Mouse (Mus musculus) limb, embryonic 14.5 days (tissue): ENCODE data around the gene Anxa4. TPM values are rescaled to one million over a fixed set of nuclear protein-coding genes. Genes with fewer than 3 reads are reported as not detected.

Experiments
- ATAC-seq: fragments of 200-750 bp; cut with Nextera tagmentation; 2 replicates; pipeline ENCODE4 v1.8.0; 2017; ENCODE audit warnings: low read depth, moderate number of reproducible peaks, moderate TSS enrichment; ENCODE audit not compliant: low FRiP score
- DNase-seq: peaks from one replicate; pipeline ENCODE4 v3.0.0-alpha.2; 2015; ENCODE audit warnings: low spot score
- H3K27ac ChIP-seq: fragments of 300-500 bp; sonication (generic); replicated peaks from 2 replicates; pipeline ENCODE4 v1.5.1; 2014; ENCODE audit warnings: low read depth, mild to moderate bottlenecking, low read length, moderate library complexity, mixed read lengths
- H3K27me3 ChIP-seq: fragments of 300-500 bp; sonication (generic); 2 replicates; pipeline ENCODE4 v1.6.1; 2014; ENCODE audit warnings: low read length, mixed read lengths; ENCODE audit not compliant: control insufficient read depth, insufficient read depth
- H3K36me3 ChIP-seq: fragments of 300-500 bp; sonication (generic); 2 replicates; pipeline ENCODE4 v1.6.1; 2014; ENCODE audit warnings: mild to moderate bottlenecking, low read length, moderate library complexity, mixed read lengths; ENCODE audit not compliant: control insufficient read depth, insufficient read depth
- H3K4me1 ChIP-seq: fragments of 300-500 bp; sonication (generic); 2 replicates; pipeline ENCODE4 v1.6.1; 2014; ENCODE audit warnings: antibody characterized with exemption, low read length, mixed read lengths; ENCODE audit not compliant: control insufficient read depth, insufficient read depth
- H3K4me2 ChIP-seq: fragments of 300-500 bp; sonication (generic); replicated peaks from 2 replicates; pipeline ENCODE4 v1.6.1; 2014; ENCODE audit warnings: low read depth, mild to moderate bottlenecking, low read length, moderate library complexity; ENCODE audit not compliant: severe bottlenecking
- H3K4me3 ChIP-seq: fragments of 300-500 bp; sonication (generic); replicated peaks from 2 replicates; pipeline ENCODE4 v1.5.1; 2014; ENCODE audit warnings: low read length
- H3K9ac ChIP-seq: fragments of 300-500 bp; sonication (generic); 2 replicates; pipeline ENCODE4 v1.6.1; 2014; ENCODE audit warnings: mild to moderate bottlenecking, low read depth, low read length, moderate library complexity; ENCODE audit not compliant: severe bottlenecking
- H3K9me3 ChIP-seq: fragments of 300-500 bp; sonication (generic); 2 replicates; pipeline ENCODE4 v1.6.1; 2016; ENCODE audit warnings: low read length; ENCODE audit not compliant: control insufficient read depth
- POLR2A ChIP-seq: fragments of 200-500 bp; IDR thresholded peaks from 2 replicates; pipeline ENCODE4 v1.8.0; 2012; ENCODE audit warnings: inconsistent platforms, mild to moderate bottlenecking, moderate library complexity, borderline replicate concordance; ENCODE audit not compliant: insufficient read depth, insufficient read length; ENCODE audit errors: extremely low read depth
- WGBS: fragments of 180-500 bp; shearing (Covaris S2); extraction: QIAGEN DNeasy Blood & Tissue Kit; methylation state at CpG from one replicate; pipeline ENCODE4 v1.1.7; 2014; 5-methylcytosine and 5-hydroxymethylcytosine counted together
- polyA plus RNA-seq, 2 experiments: library from polyadenylated mRNA; depleted of rRNA in 1 of 2; stranded (reverse) in 1 of 2; unstranded in 1 of 2; fragments of >200 nt; fragmentation: Nextera tagmentation in 1 of 2; extraction: Ambion mirVana in 1 of 2; gene quantifications; 2 replicates each; pipeline versions ENCODE4 v1.2.1 to v1.2.3; 2012 to 2014

Anxa4 gene
- polyA plus RNA-seq, 2 experiments = 28.3 to 45.6 TPM

DNA sequence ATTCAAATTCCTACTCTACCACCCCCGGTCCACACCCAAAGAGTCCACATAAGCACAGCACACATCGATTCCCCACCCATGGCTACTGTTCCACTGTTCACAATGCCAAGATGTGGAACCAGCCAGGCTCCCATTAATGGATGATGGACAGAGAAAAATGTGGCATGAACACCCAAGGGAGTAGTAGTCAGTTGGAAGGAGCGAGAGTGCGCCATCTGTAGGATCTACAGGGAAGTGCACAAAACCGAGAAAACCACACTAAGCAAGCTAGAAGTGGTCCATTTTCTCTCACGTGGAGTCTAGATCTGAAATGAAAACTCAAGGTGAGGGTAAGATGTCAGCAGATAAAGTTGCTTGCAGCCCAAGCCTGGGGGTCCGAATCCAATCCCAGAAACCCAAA, 27.3 kb upstream of the Anxa4 start:
- TF ChIP-seq POLR2A = no peak
- H3K27ac ChIP-seq = no peak overlapping the region
- H3K4me3 ChIP-seq = no peak overlapping the region
- DNase-seq = no peak
- no peak overlapping the region for H3K4me2 ChIP-seq
- H3K36me3 ChIP-seq = no peaks in the 10 kb centered on the region
- WGBS = 67% methylated on average over 7 of the region's 7 CpGs
- H3K9me3 ChIP-seq = no peaks in the 10 kb centered on the region
- no peak overlapping the region for H3K9ac ChIP-seq
- 0 out of 2 replicates have a peak, but pooled peaks cover 3% of the 10 kb centered on the region for H3K4me1 ChIP-seq
- no peak for ATAC-seq
- H3K27me3 ChIP-seq = no peaks in the 10 kb centered on the region

- no peak for DNase-seq
- Histone ChIP-seq H3K9me3 (no peaks in the 10 kb centered on the region), H3K36me3 (no peaks in the 10 kb centered on the region), H3K4me2 (no peak overlapping the region), H3K27ac (no peak overlapping the region), H3K27me3 (no peaks in the 10 kb centered on the region), H3K4me1 (peaks cover 6% of the 10 kb centered on the region; the same call in 1 of the 2 replicates), H3K4me3 (no peak overlapping the region), H3K9ac (no peak overlapping the region)
- ATAC-seq = no peak
- no peak for TF ChIP-seq POLR2A
- 71% methylated on average over 5 of the region's 5 CpGs for WGBS
These were observed 26.5 kb upstream of the Anxa4 start for GRCm38 (mm10) chr6:86819926-86820325.

DNA sequence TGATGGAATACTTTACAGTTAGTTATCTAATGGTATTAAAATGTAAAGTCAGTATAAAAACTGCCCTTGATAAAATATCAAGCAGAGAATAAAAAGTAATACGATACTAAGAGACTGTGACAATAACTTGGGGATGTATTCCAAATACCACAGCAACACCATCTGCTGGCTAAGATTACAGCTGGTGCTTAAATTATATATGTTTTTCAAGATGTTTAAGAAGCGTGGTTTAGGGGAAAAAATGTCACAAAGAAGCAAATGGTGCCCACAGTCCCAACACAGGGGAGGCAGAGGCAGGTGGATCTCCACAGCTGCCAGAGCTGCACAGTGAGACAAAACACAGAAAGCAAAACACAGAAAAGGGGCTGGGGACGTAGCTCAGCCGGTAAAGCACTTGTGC, 25.5 kb upstream of the Anxa4 start:
- ATAC-seq = no peak
- Histone ChIP-seq H3K4me3 (no peak overlapping the region), H3K27ac (no peak overlapping the region), H3K4me1 (peaks cover 7% of the 10 kb centered on the region; the same call in 1 of the 2 replicates), H3K27me3 (no peaks in the 10 kb centered on the region), H3K36me3 (no peaks in the 10 kb centered on the region), H3K9ac (no peak overlapping the region), H3K4me2 (no peak overlapping the region), H3K9me3 (no peaks in the 10 kb centered on the region)
- WGBS = 69% methylated on average over 4 of the region's 4 CpGs
- TF ChIP-seq POLR2A = no peak
- no peak for DNase-seq

- no peak overlapping the region for H3K4me3 ChIP-seq
- no peaks in the 10 kb centered on the region for H3K36me3 ChIP-seq
- no peaks in the 10 kb centered on the region for H3K27me3 ChIP-seq
- H3K27ac ChIP-seq = no peak overlapping the region
- no peak for ATAC-seq
- peaks cover 5% of the 10 kb centered on the region; the same call in 1 of the 2 replicates for H3K4me1 ChIP-seq
- peak; percentile 66 for DNase-seq
- H3K4me2 ChIP-seq = no peak overlapping the region
- no peak for TF ChIP-seq POLR2A
- H3K9ac ChIP-seq = no peak overlapping the region
- WGBS = 20% methylated on average over 8 of the region's 8 CpGs
- H3K9me3 ChIP-seq = no peaks in the 10 kb centered on the region
These were observed 23.2 kb upstream of the Anxa4 start for GRCm38 (mm10) chr6:86816586-86816985.

DNA sequence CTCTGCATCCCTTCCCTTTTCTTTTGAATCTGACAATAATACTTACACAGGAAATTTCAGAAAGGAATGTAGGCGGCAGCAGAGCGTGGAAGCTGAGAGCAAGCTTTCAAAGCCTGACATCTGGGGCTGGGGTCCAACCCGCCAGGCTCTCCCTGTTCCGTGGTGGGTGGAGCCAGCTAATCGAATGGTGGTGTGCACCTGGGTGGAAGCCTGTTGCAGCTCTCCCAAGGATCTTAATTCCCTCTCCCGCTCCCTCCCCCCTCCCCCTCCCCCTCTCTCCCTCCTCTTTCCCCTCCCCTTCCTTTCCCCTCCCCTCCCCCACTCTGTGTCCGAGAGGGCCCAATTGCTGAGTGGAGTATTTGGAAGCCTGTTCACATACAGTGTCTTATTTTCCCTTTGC, 22.1 kb upstream of the Anxa4 start:
- no peak for TF ChIP-seq POLR2A
- Histone ChIP-seq H3K4me1 (peaks cover 5% of the 10 kb centered on the region; the same call in 1 of the 2 replicates), H3K9ac (peak overlapping the region; percentile 34; the same call in 1 of the 2 replicates), H3K36me3 (no peaks in the 10 kb centered on the region), H3K4me2 (peak overlapping the region; percentile 36), H3K4me3 (peak overlapping the region; percentile 10), H3K9me3 (no peaks in the 10 kb centered on the region), H3K27me3 (no peaks in the 10 kb centered on the region), H3K27ac (peak overlapping the region; percentile 35; the same call in 1 of the 2 replicates)
- DNase-seq = no peak
- ATAC-seq = peak; percentile 55; the same call in 1 of the 2 replicates
- WGBS = 8% methylated on average over 7 of the region's 7 CpGs
